Mouse (Mus musculus): ENCODE data around the gene Smim11.

GRCm38 (mm10) chr16:92348941-92349340 lies 47.9 kb downstream of the Smim11 start:
- TF ChIP-seq MAFK (IDR thresholded peaks at IDR 0.05; ENCODE audit: borderline replicate concordance, low read depth, low read length) (no peak), ELF1 (IDR thresholded peaks at IDR 0.05; ENCODE audit: low read depth, low read length) (no peak), SIN3A (IDR thresholded peaks at IDR 0.05; ENCODE audit: low read length) (no peak), CTCF (IDR thresholded peaks at IDR 0.05 in 2 of 3, conservative IDR thresholded peaks at IDR 0.05 in 1 of 3; ENCODE audit: control insufficient read depth in 1 of 3, insufficient read depth in 1 of 3, low read depth in 2 of 3, low read length in 3 of 3, poor library complexity in 1 of 3, severe bottlenecking in 1 of 3) (no peak), TAL1 (IDR thresholded peaks at IDR 0.05; ENCODE audit: low read length) (no peak), MXI1 (IDR thresholded peaks at IDR 0.05; ENCODE audit: low read depth, low read length) (no peak), ZNF384 (IDR thresholded peaks at IDR 0.05; ENCODE audit: low read depth, low read length) (no peak), HCFC1 (IDR thresholded peaks at IDR 0.05; ENCODE audit: low read depth, low read length) (no peak), EP300 (IDR thresholded peaks at IDR 0.05; ENCODE audit: low read depth in 1 of 2, low read length in 2 of 2) (no peak), POLR2A (IDR thresholded peaks at IDR 0.05; ENCODE audit: control insufficient read depth in 1 of 2, insufficient read depth in 1 of 2, low read depth in 1 of 2, low read length in 2 of 2, poor library complexity in 1 of 2) (no peak), MAX (IDR thresholded peaks at IDR 0.05; ENCODE audit: low read length) (no peak)

All from MEL (cell line).